Mouse (Mus musculus): ENCODE results near the gene Crhr1.

- TF ChIP-seq CTCF (IDR thresholded peaks at IDR 0.05; ENCODE audit: low read depth) = no peak
- no peak for TF ChIP-seq EP300 (IDR thresholded peaks at IDR 0.05; ENCODE audit: low read depth)
Measured at GRCm38 (mm10) chr11:104179804-104180203, 47.1 kb downstream of the Crhr1 start.

Data from liver, postnatal 0 days (tissue).